Mouse (Mus musculus): Measurements from ENCODE around the gene Gm11639. TPM values are rescaled to one million over a fixed set of nuclear protein-coding genes. Genes with fewer than 3 reads are reported as not detected.

The Gm11639 gene
- total and polyA plus RNA-seq, 3 experiments = 0.02 to 0.05 TPM; not detected in 1

GRCm38 (mm10) chr11:105153068-105153833 lies 467.7 kb downstream of the Gm11639 start:
- peak; percentile 15 to 29 for DNase-seq
- Histone ChIP-seq H3K27ac (no peak overlapping the region), H3K36me3 (ENCODE audit: control insufficient read depth, insufficient read depth, low read length) (no peaks in the 10 kb centered on the region), H3K9ac (ENCODE audit: low read depth, low read length) (no peak overlapping the region), H3K27me3 (ENCODE audit: control insufficient read depth, insufficient read depth, low read length) (no peaks in the 10 kb centered on the region), H3K79me2 (replicated peaks; ENCODE audit: control insufficient read depth, insufficient read depth, low read length) (no peaks in the 10 kb centered on the region), H3K4me3 (no peak overlapping the region), H3K4me1 (ENCODE audit: control insufficient read depth, insufficient read depth, low read length) (no peaks in the 10 kb centered on the region)
- WGBS = 32% methylated on average over 12 of the region's 12 CpGs
- intact Hi-C loops (cut with DNase I) = no loop called here
- TF ChIP-seq CTCF (IDR thresholded peaks at IDR 0.05) (no peak), POLR2A (IDR thresholded peaks at IDR 0.05; ENCODE audit: insufficient read depth, low read depth, low read length) (no peak), EP300 (IDR thresholded peaks at IDR 0.05; ENCODE audit: insufficient read depth, low read depth, low read length) (no peak)

- Histone ChIP-seq H3K36me3 (ENCODE audit: control insufficient read depth, insufficient read depth, low read length) (no peaks in the 10 kb centered on the region), H3K4me3 (no peak overlapping the region), H3K27ac (no peak overlapping the region), H3K9ac (ENCODE audit: low read depth, low read length) (no peak overlapping the region), H3K27me3 (ENCODE audit: control insufficient read depth, insufficient read depth, low read length) (no peaks in the 10 kb centered on the region), H3K4me1 (ENCODE audit: control insufficient read depth, insufficient read depth, low read length) (no peaks in the 10 kb centered on the region), H3K79me2 (replicated peaks; ENCODE audit: control insufficient read depth, insufficient read depth, low read length) (no peaks in the 10 kb centered on the region)
- TF ChIP-seq CTCF (IDR thresholded peaks at IDR 0.05) = no peak
- no peak for TF ChIP-seq EP300 (IDR thresholded peaks at IDR 0.05; ENCODE audit: insufficient read depth, low read depth, low read length)
- TF ChIP-seq POLR2A (IDR thresholded peaks at IDR 0.05; ENCODE audit: insufficient read depth, low read depth, low read length) = no peak
- DNase-seq = no peak
- WGBS = 49% methylated on average over 4 of the region's 4 CpGs
- intact Hi-C loops (cut with DNase I) = no loop called here
Observed at GRCm38 (mm10) chr11:105155915-105156314, 470.4 kb downstream of the Gm11639 start.

- Histone ChIP-seq H3K4me1 (ENCODE audit: control insufficient read depth, insufficient read depth, low read length) (no peaks in the 10 kb centered on the region), H3K36me3 (ENCODE audit: control insufficient read depth, insufficient read depth, low read length) (no peaks in the 10 kb centered on the region), H3K27me3 (ENCODE audit: control insufficient read depth, insufficient read depth, low read length) (no peaks in the 10 kb centered on the region), H3K9ac (ENCODE audit: low read depth, low read length) (peak overlapping the region; percentile 16; the same call in 1 of the 2 replicates), H3K27ac (peak overlapping the region; percentile 47), H3K79me2 (replicated peaks; ENCODE audit: control insufficient read depth, insufficient read depth, low read length) (no peaks in the 10 kb centered on the region), H3K4me3 (peak overlapping the region; percentile 27)
- TF ChIP-seq CTCF (IDR thresholded peaks at IDR 0.05) = no peak
- TF ChIP-seq POLR2A (IDR thresholded peaks at IDR 0.05; ENCODE audit: insufficient read depth, low read depth, low read length) = no peak
- no peak for TF ChIP-seq EP300 (IDR thresholded peaks at IDR 0.05; ENCODE audit: insufficient read depth, low read depth, low read length)
- peak in 1 of 2 experiments; percentile 12 for DNase-seq
- intact Hi-C loops (cut with DNase I) = no loop called here
- 57% methylated on average over 19 of the region's 19 CpGs for WGBS
Observed at GRCm38 (mm10) chr11:105156748-105157267, 471.3 kb downstream of the Gm11639 start.

- Histone ChIP-seq H3K36me3 (ENCODE audit: control insufficient read depth, insufficient read depth, low read length) (no peaks in the 10 kb centered on the region), H3K9ac (ENCODE audit: low read depth, low read length) (no peak overlapping the region), H3K4me1 (ENCODE audit: control insufficient read depth, insufficient read depth, low read length) (no peaks in the 10 kb centered on the region), H3K27ac (no peak overlapping the region), H3K27me3 (ENCODE audit: control insufficient read depth, insufficient read depth, low read length) (no peaks in the 10 kb centered on the region), H3K79me2 (replicated peaks; ENCODE audit: control insufficient read depth, insufficient read depth, low read length) (no peaks in the 10 kb centered on the region), H3K4me3 (no peak overlapping the region)
- intact Hi-C loops (cut with DNase I) = no loop called here
- no peak for DNase-seq
- TF ChIP-seq POLR2A (IDR thresholded peaks at IDR 0.05; ENCODE audit: insufficient read depth, low read depth, low read length) = no peak
Observed at GRCm38 (mm10) chr11:105158047-105158446, 472.5 kb downstream of the Gm11639 start.

- WGBS = 62% methylated on average over 6 of the region's 6 CpGs
- no peak overlapping the region for H3K27ac ChIP-seq
- DNase-seq = no peak
Observed at GRCm38 (mm10) chr11:105159673-105160360, 474.3 kb downstream of the Gm11639 start.

GRCm38 (mm10) chr11:105161411-105161810 lies 475.9 kb downstream of the Gm11639 start:
- WGBS = 82% methylated on average over 2 of the region's 2 CpGs
- H3K9ac ChIP-seq (ENCODE audit: low read depth, low read length) = no peak overlapping the region

More at GRCm38 (mm10) chr11:105159673-105160360, 474.3 kb downstream of the Gm11639 start:
- TF ChIP-seq EP300 (IDR thresholded peaks at IDR 0.05; ENCODE audit: insufficient read depth, low read depth, low read length) = no peak
- TF ChIP-seq CTCF (IDR thresholded peaks at IDR 0.05) = no peak
- TF ChIP-seq POLR2A (IDR thresholded peaks at IDR 0.05; ENCODE audit: insufficient read depth, low read depth, low read length) = no peak
- Histone ChIP-seq H3K79me2 (replicated peaks; ENCODE audit: control insufficient read depth, insufficient read depth, low read length) (no peaks in the 10 kb centered on the region), H3K9ac (ENCODE audit: low read depth, low read length) (no peak overlapping the region), H3K4me3 (no peak overlapping the region), H3K36me3 (ENCODE audit: control insufficient read depth, insufficient read depth, low read length) (no peaks in the 10 kb centered on the region), H3K4me1 (ENCODE audit: control insufficient read depth, insufficient read depth, low read length) (no peaks in the 10 kb centered on the region), H3K27me3 (ENCODE audit: control insufficient read depth, insufficient read depth, low read length) (no peaks in the 10 kb centered on the region)
- intact Hi-C loops (cut with DNase I) = no loop called here

More at GRCm38 (mm10) chr11:105161411-105161810, 475.9 kb downstream of the Gm11639 start:
- Histone ChIP-seq H3K27ac (no peak overlapping the region), H3K4me1 (ENCODE audit: control insufficient read depth, insufficient read depth, low read length) (no peaks in the 10 kb centered on the region), H3K79me2 (replicated peaks; ENCODE audit: control insufficient read depth, insufficient read depth, low read length) (no peaks in the 10 kb centered on the region), H3K36me3 (ENCODE audit: control insufficient read depth, insufficient read depth, low read length) (no peaks in the 10 kb centered on the region), H3K27me3 (ENCODE audit: control insufficient read depth, insufficient read depth, low read length) (no peaks in the 10 kb centered on the region), H3K4me3 (no peak overlapping the region)
- DNase-seq = no peak
- TF ChIP-seq EP300 (IDR thresholded peaks at IDR 0.05; ENCODE audit: insufficient read depth, low read depth, low read length) (no peak), CTCF (IDR thresholded peaks at IDR 0.05) (no peak), POLR2A (IDR thresholded peaks at IDR 0.05; ENCODE audit: insufficient read depth, low read depth, low read length) (no peak)
- intact Hi-C loops (cut with DNase I) = no loop called here
